ENCODE assay signal across 16 mouse cellular contexts in the genomic region with DNA sequence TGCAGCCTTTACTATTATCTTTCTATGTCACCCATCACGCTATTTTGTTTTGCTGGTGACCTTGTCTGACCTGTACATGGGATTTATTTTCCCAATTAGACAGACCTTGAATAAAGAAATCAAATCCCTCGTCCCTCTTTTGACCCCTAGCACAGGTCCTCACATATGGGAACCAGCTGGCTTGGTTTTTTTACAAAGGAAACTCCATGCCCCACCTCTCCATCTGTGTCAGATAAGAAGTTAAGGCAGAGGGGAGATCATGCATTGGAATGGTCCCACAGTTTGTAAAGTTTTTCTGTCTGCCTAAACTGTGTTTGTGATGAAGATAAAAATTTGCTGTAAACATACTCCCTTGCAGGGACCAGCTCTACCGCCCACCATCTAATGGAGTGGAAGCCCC. TPM values are rescaled to one million over a fixed set of nuclear protein-coding genes. Genes with fewer than 3 reads are reported as not detected.
DNase-seq lines count a peak whose midpoint lies in the region; ATAC-seq lines count a peak whose summit lies in the region.
"Had no signal": no experiment of that assay in that cellular context is flagged by ENCODE, and none has a peak within 500 bp of the region (broad histone marks: within the 10 kb centered on the region; RNA-seq: fewer than 3 reads in every experiment).

No protein-coding gene starts in this region.

- no peak overlapping the region for H3K4me2 ChIP-seq in kidney, embryonic 14.5 days (replicated peaks; ENCODE audit: low read depth, low read length)
- no peak overlapping the region; the same call in 1 of the 2 replicates for H3K4me2 ChIP-seq in embryonic facial prominence, embryonic 11.5 days (ENCODE audit: low read depth, low read length)
- H3K4me2 ChIP-seq in limb, embryonic 15.5 days: no peak overlapping the region

- no peak overlapping the region for H3K4me3 ChIP-seq in kidney, embryonic 14.5 days (ENCODE audit: low read length)
- no peak overlapping the region for H3K4me3 ChIP-seq in embryonic facial prominence, embryonic 11.5 days (ENCODE audit: low read depth, low read length)
- no peak overlapping the region for H3K4me3 ChIP-seq in limb, embryonic 15.5 days
- H3K4me3 ChIP-seq: erythroblast, embryonic 14.5 days had no signal

- peaks cover 9% of the 10 kb centered on the region for H3K36me3 ChIP-seq in kidney, embryonic 14.5 days (ENCODE audit: control insufficient read depth, insufficient read depth, low read length)
- H3K36me3 ChIP-seq in embryonic facial prominence, embryonic 11.5 days (replicated peaks; ENCODE audit: control insufficient read depth, insufficient read depth, low read depth, low read length): no peaks in the 10 kb centered on the region; the same call in none of the 2 replicates
- H3K36me3 ChIP-seq in limb, embryonic 15.5 days: peaks cover 10% of the 10 kb centered on the region; the same call in 1 of the 2 replicates

- DNase-seq in kidney, postnatal 10 days: no peak
- peak; percentile 84 for DNase-seq in embryo, embryonic 10.5 days (ENCODE audit: low spot score)
- DNase-seq in embryonic facial prominence, embryonic 11.5 days (ENCODE audit: low spot score): peak; percentile 92
- DNase-seq in thymus, postnatal 14 days: no peak
- DNase-seq in urinary bladder, postnatal 14 days (ENCODE audit: low spot score): no peak
- DNase-seq in layer of hippocampus, adult 8-10 months (ENCODE audit: low spot score in 2 of 2): no peak
- DNase-seq: cerebellum, adult 9-10 months; heart, adult 11 months; kidney, adult 11 months; liver; right cerebral cortex, postnatal 25 days had no signal

- H3K4me1 ChIP-seq in kidney, embryonic 14.5 days (ENCODE audit: control insufficient read depth, insufficient read depth, low read length): peaks cover 37% of the 10 kb centered on the region
- H3K4me1 ChIP-seq in embryonic facial prominence, embryonic 11.5 days (ENCODE audit: control insufficient read depth, insufficient read depth, low read length): peaks cover 17% of the 10 kb centered on the region
- peaks cover 16% of the 10 kb centered on the region for H3K4me1 ChIP-seq in limb, embryonic 15.5 days

- no peaks in the 10 kb centered on the region for H3K27me3 ChIP-seq in kidney, embryonic 14.5 days (ENCODE audit: control insufficient read depth, insufficient read depth, low read length)
- no peaks in the 10 kb centered on the region for H3K27me3 ChIP-seq in embryonic facial prominence, embryonic 11.5 days (ENCODE audit: control insufficient read depth, insufficient read depth, low read length)
- no peaks in the 10 kb centered on the region for H3K27me3 ChIP-seq in limb, embryonic 15.5 days

- H3K9ac ChIP-seq in kidney, embryonic 14.5 days (ENCODE audit: low read depth, low read length): no peak overlapping the region
- H3K9ac ChIP-seq in embryonic facial prominence, embryonic 11.5 days (replicated peaks; ENCODE audit: low read length): no peak overlapping the region
- H3K9ac ChIP-seq in limb, embryonic 15.5 days: no peak overlapping the region

- H3K9me3 ChIP-seq in kidney, embryonic 14.5 days (ENCODE audit: control insufficient read depth, low read length): no peaks in the 10 kb centered on the region
- H3K9me3 ChIP-seq in embryonic facial prominence, embryonic 11.5 days (replicated peaks; ENCODE audit: control insufficient read depth, low read length): no peaks in the 10 kb centered on the region
- no peaks in the 10 kb centered on the region for H3K9me3 ChIP-seq in limb, embryonic 15.5 days

- H3K27ac ChIP-seq in kidney, embryonic 14.5 days (ENCODE audit: low read depth, low read length): peak overlapping the region; percentile 73; the same call in 1 of the 2 replicates
- H3K27ac ChIP-seq in embryonic facial prominence, embryonic 11.5 days (replicated peaks; ENCODE audit: low read depth, low read length): peak overlapping the region; percentile 78
- H3K27ac ChIP-seq in limb, embryonic 15.5 days: peak overlapping the region; percentile 43; the same call in 1 of the 2 replicates

- 23% methylated on average over 3 of the region's 3 CpGs for whole genome bisulfite sequencing in kidney, embryonic 14.5 days
- 12% methylated on average over 3 of the region's 3 CpGs for WGBS in embryonic facial prominence, embryonic 11.5 days
- 24% methylated on average over 3 of the region's 3 CpGs for WGBS in limb, embryonic 15.5 days

- ATAC-seq in kidney, embryonic 14.5 days (ENCODE audit: low FRiP score, low TSS enrichment): peak; percentile 60
- 0 out of 2 replicates have a peak, but pooled peaks have one; percentile 70 for ATAC-seq in embryonic facial prominence, embryonic 11.5 days (replicated peaks; ENCODE audit: insufficient number of reproducible peaks, low FRiP score, low TSS enrichment, low read depth)
- no peak for ATAC-seq in limb, embryonic 15.5 days (ENCODE audit: insufficient number of reproducible peaks, low FRiP score, low TSS enrichment, low read depth)
- ATAC-seq: activated CD4-positive, CD25-positive, alpha-beta regulatory T cell, adult 4 months; CD4-positive, CD25-positive, alpha-beta regulatory T cell, adult 4 months had no signal

RNA-seq across cellular contexts. Expression of gene Traf3ip2, which starts 26.1 kb away (rescaled TPM):
- polyA plus RNA-seq in kidney, embryonic 14.5 days (2014; fragmentation: Nextera tagmentation; extraction: Ambion mirVana): 16.6 and 19.6 TPM in 2 replicates
- polyA plus RNA-seq in embryonic facial prominence, embryonic 11.5 days (2014; fragmentation: Nextera tagmentation; extraction: Ambion mirVana): 12.5 and 15.9 TPM in 2 replicates
- 14.9 and 15.5 TPM in 2 replicates for polyA plus RNA-seq in limb, embryonic 15.5 days (2015; fragmentation: Nextera tagmentation; extraction: Ambion mirVana)
- 1 to 10 TPM; 1.1 to 5.0 (median 2.8) TPM for total RNA-seq in layer of hippocampus, adult 8-10 months (2022)

Comparison
In these comparisons a context has a peak if more than half of its experiments do, and no peak if none do; other contexts are left out.
1. DNase-seq: peak in embryo, embryonic 10.5 days (single experiment) and embryonic facial prominence, embryonic 11.5 days (single experiment); none in kidney, postnatal 10 days (single experiment), thymus, postnatal 14 days (single experiment), urinary bladder, postnatal 14 days (single experiment) and layer of hippocampus, adult 8-10 months (0 of 2).
2. Peak in every context shown above with its lines, with median percentiles within 50 percentile points of each other: H3K27ac ChIP-seq.